Mouse (Mus musculus) midbrain, embryonic 11.5 days (tissue): ENCODE measurements around the gene Clasrp. TPM values are rescaled to one million over a fixed set of nuclear protein-coding genes. Genes with fewer than 3 reads are reported as not detected.

ENCODE experiments used
- ATAC-seq: fragments of 200-750 bp; cut with Nextera tagmentation; 2 replicates; pipeline ENCODE4 v1.8.0; 2017; ENCODE audit warnings: moderate TSS enrichment, moderate library complexity; ENCODE audit not compliant: low FRiP score
- DNase-seq: peaks from one replicate; pipeline ENCODE4 v3.0.0; 2015; ENCODE audit warnings: low spot score; ENCODE audit errors: missing footprints
- H3K27ac ChIP-seq: fragments of 300-500 bp; sonication (generic); 2 replicates; pipeline ENCODE4 v1.5.1; 2014; ENCODE audit warnings: low read depth, low read length
- H3K27me3 ChIP-seq: fragments of 300-500 bp; sonication (generic); 2 replicates; pipeline ENCODE4 v1.6.1; 2014; ENCODE audit warnings: mild to moderate bottlenecking, low read length, moderate library complexity, mixed read lengths; ENCODE audit not compliant: control insufficient read depth, insufficient read depth
- H3K36me3 ChIP-seq: fragments of 300-500 bp; sonication (generic); 2 replicates; pipeline ENCODE4 v1.6.1; 2014; ENCODE audit warnings: mild to moderate bottlenecking, low read length, moderate library complexity, mixed read lengths; ENCODE audit not compliant: control insufficient read depth, insufficient read depth
- H3K4me1 ChIP-seq: fragments of 300-500 bp; sonication (generic); 2 replicates; pipeline ENCODE4 v1.6.1; 2014; ENCODE audit warnings: low read length; ENCODE audit not compliant: control insufficient read depth, insufficient read depth
- H3K4me2 ChIP-seq: fragments of 300-500 bp; sonication (generic); 2 replicates; pipeline ENCODE4 v1.6.1; 2014; ENCODE audit warnings: mild to moderate bottlenecking, moderate library complexity
- H3K4me3 ChIP-seq: fragments of 300-500 bp; sonication (generic); 2 replicates; pipeline ENCODE4 v1.5.1; 2014; ENCODE audit warnings: low read depth, low read length
- H3K9ac ChIP-seq: fragments of 300-500 bp; sonication (generic); 2 replicates; pipeline ENCODE4 v1.6.1; 2014; ENCODE audit warnings: low read length
- H3K9me3 ChIP-seq: fragments of 300-500 bp; sonication (generic); 2 replicates; pipeline ENCODE4 v1.6.1; 2016; ENCODE audit warnings: low read length; ENCODE audit not compliant: control insufficient read depth
- WGBS: fragments of 180-500 bp; shearing (Covaris S2); extraction: QIAGEN DNeasy Blood & Tissue Kit; methylation state at CpG from one replicate; pipeline ENCODE4 v1.1.7; 2014; 5-methylcytosine and 5-hydroxymethylcytosine counted together
- polyA plus RNA-seq: library from polyadenylated mRNA; unstranded; fragments of >200 nt; fragmentation: Nextera tagmentation; extraction: Ambion mirVana; gene quantifications from 2 replicates; pipeline ENCODE4 v1.2.1, GENCODE M21; 2014

Gene Clasrp
- polyA plus RNA-seq, 1 experiment from 2014 or later, result 44.6 TPM

DNA sequence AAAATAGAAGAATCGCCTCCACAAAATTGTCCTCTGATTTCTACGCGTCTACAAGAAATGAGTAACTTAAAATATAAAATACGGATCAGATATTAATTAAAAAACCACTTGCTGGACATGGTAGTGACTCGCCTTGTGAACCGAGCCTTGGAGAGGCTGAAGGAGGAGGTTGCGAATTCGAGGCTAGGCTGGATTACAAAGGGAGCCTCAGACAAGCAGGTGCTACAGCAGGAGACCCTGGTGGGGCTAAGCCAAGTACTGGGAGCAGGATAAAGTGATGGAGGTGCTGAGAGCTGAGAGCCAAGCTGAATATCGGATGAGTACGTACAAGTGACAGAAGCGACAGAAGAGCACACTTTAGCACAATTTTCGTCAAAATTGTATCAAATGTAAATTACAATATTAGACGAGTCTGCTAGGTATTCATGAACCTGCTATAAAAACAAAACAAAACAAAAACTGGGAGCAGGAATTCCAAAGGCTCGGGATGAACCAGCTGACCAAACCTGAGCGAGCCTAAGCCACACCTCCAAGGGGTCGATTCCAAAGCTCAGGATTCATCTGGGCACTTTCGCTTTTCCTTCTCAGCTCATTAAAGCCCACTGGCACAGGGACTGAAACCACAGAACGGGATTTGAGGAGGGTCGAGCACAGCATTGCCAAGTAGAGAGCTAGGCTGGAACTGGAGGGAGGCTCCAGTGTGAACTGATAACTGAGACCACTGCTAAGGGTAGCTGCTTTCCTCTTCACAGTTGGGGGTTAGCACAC lies 41.5 kb downstream of the Clasrp start, which contains the start of gene Ppp1r37:
Gene Ppp1r37, minus strand, starts transcription at position 434 of the 768 bp plus-strand sequence.
- peak within 1 kb of the TSS; percentile 95 for H3K9ac ChIP-seq
- peak within 1 kb of the TSS; percentile 88 for H3K4me2 ChIP-seq
- H3K4me3 ChIP-seq, result peak within 1 kb of the TSS; percentile 81
- H3K36me3 ChIP-seq, result peaks cover 10% of the 10 kb centered on the region
- peak; percentile 90 for DNase-seq
- ATAC-seq, result peak; percentile 28; the same call in 1 of the 2 replicates
- whole genome bisulfite sequencing, result 1% methylated on average over 19 of the region's 19 CpGs
- no peaks in the 10 kb centered on the region; the same call in 1 of the 2 replicates for H3K9me3 ChIP-seq
- peaks cover 21% of the 10 kb centered on the region for H3K4me1 ChIP-seq
- no peaks in the 10 kb centered on the region for H3K27me3 ChIP-seq
- H3K27ac ChIP-seq, result peak within 1 kb of the TSS; percentile 86

DNA sequence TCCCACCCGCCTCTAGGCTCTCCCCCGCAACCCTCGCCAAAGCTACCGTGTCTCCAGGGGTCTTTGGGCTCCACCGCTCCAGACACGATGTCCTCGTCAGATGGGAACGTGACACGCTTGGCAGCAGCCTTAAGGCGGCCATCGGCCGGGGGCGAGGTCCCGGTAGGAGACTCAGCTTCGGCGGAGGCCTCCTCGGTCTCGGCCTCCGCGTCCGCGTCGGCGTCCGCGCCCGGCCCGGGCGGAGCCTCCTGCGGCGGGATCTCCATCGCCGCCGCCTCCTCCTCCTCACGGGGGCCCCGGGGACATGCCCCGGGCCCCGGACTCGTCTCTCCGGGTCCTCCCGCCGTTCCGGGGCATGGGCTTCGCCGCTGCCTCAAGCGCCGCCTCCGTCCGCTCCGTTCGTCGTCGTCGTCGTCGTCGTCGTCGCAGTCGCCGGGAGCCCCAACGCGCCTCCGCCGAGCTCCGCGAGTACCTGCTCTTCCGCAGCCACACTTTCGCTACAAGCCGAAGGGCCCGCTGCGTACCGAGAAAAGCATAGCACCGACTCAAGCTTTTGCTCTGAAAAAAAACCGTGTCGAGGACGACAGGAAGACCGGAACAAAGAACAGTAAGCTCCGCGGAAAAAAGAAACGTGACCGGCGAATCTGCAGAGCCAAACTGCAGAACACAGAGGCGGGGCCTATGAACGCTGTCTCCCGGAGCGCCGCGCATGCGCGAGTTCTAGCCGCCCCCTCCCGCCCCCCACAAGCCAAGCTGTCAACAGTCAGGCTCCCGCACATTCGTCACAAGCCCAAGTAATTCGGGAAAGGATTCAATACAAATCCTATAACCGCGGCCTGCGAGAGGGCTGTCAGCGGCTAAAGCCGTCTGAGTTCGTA lies 42.3 kb downstream of the Clasrp start:
- Histone ChIP-seq H3K4me2 (peak overlapping the region; percentile 88), H3K27ac (peak overlapping the region; percentile 86), H3K9ac (peak overlapping the region; percentile 95), H3K4me3 (peak overlapping the region; percentile 81), H3K27me3 (no peaks in the 10 kb centered on the region), H3K9me3 (no peaks in the 10 kb centered on the region; the same call in 1 of the 2 replicates), H3K4me1 (peaks cover 21% of the 10 kb centered on the region), H3K36me3 (peaks cover 10% of the 10 kb centered on the region)
- peak; percentile 100 for DNase-seq
- WGBS, result under 1% methylated on average over 100 of the region's 102 CpGs
- peak; percentile 89 for ATAC-seq

DNA sequence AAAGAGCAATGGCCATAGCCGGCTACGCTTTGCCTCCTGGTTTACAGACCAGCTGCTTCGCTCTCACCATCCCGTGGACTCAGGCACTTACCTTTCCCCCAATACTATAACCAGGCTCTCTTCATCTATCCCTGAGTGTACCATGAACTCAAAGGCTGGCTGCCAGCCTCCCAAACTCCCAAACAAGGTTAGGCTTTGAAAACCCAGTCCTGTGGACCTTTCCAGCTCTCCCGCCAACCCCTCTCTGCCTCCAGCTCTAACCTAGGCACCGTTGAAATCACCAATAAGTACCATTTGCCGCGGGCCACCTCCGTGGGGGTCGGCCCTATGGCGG lies 42.9 kb downstream of the Clasrp start:
- 2% methylated on average over 11 of the region's 11 CpGs for WGBS

DNA sequence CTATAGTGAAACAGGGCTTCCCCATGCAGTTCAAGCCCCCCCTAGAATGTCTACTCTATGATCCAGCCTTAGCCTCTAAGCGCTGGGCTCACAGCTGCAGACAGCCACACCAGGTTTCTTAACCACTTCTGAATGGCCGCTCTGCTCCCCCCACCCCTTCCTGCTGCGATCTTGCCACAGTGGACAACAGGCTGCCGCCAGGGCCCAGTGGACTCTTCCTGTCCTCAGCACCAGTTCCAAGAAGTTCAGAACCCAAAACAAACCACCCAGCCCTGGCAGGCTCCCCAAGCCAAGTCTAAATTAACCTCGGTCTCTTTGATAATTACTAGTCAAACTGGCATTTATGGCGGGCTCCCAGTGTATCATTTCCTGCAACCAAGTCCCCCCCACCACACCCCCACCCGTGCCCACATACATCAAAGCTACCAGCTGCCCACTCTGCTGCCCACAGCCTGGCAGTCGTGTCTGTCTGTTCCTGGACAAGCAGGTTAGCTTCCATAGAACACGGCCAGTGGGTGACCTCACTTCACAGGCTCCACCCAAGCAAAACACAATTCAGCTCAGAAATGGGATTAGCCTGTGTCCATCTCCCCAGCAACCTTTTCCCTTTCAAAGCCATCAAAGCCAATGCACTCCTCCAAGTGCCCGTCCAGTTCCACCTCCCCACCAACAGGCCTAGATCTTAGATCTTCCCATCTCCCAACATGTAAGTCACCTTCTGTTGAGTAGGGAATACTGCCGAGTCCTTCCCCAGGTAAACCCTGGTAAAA lies 43.6 kb downstream of the Clasrp start:
- Histone ChIP-seq H3K4me1 (peaks cover 21% of the 10 kb centered on the region), H3K4me2 (peak overlapping the region; percentile 88), H3K36me3 (peaks cover 10% of the 10 kb centered on the region), H3K27me3 (no peaks in the 10 kb centered on the region), H3K4me3 (peak overlapping the region; percentile 81), H3K9ac (peak overlapping the region; percentile 95), H3K9me3 (no peaks in the 10 kb centered on the region; the same call in 1 of the 2 replicates), H3K27ac (no peak overlapping the region)
- 23% methylated on average over 11 of the region's 11 CpGs for WGBS
- ATAC-seq, result no peak
- peak; percentile 90 for DNase-seq

More for the DNA sequence above, 42.9 kb downstream of the Clasrp start:
- Histone ChIP-seq H3K36me3 (peaks cover 10% of the 10 kb centered on the region), H3K9ac (peak overlapping the region; percentile 95), H3K9me3 (no peaks in the 10 kb centered on the region; the same call in 1 of the 2 replicates), H3K27ac (peak overlapping the region; percentile 86; the same call in 1 of the 2 replicates), H3K4me2 (peak overlapping the region; percentile 88), H3K4me3 (peak overlapping the region; percentile 81), H3K27me3 (no peaks in the 10 kb centered on the region), H3K4me1 (peaks cover 21% of the 10 kb centered on the region)
- ATAC-seq (no peak), DNase-seq (no peak)

DNA sequence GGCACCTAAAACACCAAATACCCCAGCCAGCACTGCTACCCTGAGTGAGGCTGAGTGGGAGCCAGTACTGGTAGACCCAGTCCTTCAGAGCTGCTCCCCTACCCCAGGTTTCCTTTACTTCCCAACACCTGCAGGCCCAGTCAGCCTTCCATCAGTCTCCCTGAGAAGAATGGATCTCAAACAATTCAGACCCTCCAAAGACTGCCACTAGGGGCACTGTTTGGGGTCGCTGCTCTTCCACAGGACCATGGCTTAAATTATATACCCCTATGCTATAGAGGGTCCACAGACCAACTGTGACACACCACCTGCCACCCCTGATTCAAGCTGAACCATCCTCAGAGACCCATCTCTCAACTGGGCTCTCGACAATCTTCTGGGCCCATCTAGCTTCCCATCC lies 45.3 kb downstream of the Clasrp start:
- DNase-seq (peak; percentile 95), ATAC-seq (no peak)
- no peak overlapping the region for H3K4me2 ChIP-seq
- H3K36me3 ChIP-seq, result no peaks in the 10 kb centered on the region; the same call in 1 of the 2 replicates
- 49% methylated on average over 2 of the region's 2 CpGs for WGBS
- peak overlapping the region; percentile 30 for H3K9ac ChIP-seq
- H3K9me3 ChIP-seq, result no peaks in the 10 kb centered on the region
- no peak overlapping the region for H3K27ac ChIP-seq
- H3K27me3 ChIP-seq, result no peaks in the 10 kb centered on the region
- peaks cover 21% of the 10 kb centered on the region for H3K4me1 ChIP-seq
- no peak overlapping the region for H3K4me3 ChIP-seq

DNA sequence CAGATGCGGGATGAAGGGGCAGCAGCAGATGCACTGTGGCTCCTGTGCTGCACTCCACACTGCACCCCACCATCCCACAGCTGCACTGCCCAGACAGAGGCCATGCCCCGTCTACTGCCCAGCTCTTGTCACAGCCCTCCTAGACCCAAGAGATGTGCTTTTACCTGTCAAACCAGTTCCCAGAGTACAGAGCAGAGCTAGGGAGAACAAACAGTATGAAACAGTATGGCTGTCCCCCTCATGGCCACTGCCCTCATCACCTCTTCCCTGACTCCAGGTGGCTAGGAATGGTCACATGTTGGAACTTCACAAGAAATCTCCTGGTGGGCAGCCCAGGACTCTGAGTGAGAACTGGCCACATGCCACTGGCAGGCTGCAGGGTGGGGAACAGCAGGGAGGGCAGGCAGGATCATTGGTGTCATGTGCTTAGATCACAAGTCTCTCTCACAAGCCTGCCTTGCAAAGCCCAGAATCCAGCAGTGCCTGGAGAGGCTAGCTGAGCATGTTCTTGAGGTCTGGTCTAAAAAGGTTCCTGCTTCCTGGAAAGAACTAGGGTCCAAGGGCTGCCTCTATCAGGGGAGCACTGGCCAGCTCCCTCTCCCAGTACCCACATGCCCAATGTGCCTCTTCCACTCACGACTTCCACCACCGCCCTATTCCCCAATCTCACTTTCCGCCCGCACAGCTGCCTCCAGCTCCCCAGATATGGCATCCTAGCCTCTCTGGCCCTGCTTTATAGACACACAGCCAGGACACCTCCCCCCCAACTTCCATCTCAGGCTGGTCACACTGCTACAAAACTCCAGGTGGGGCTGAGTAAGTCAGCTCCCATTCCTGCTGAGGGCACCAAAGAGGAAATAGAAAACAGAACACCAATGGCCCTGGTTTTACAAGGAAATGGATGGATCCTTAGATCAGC lies 46.0 kb downstream of the Clasrp start:
- H3K36me3 ChIP-seq, result no peaks in the 10 kb centered on the region; the same call in 1 of the 2 replicates
- H3K9me3 ChIP-seq, result no peaks in the 10 kb centered on the region
- no peak overlapping the region for H3K4me3 ChIP-seq
- no peak overlapping the region for H3K27ac ChIP-seq
- no peaks in the 10 kb centered on the region for H3K27me3 ChIP-seq
- H3K4me1 ChIP-seq, result peaks cover 21% of the 10 kb centered on the region
- no peak for DNase-seq
- H3K4me2 ChIP-seq, result no peak overlapping the region
- ATAC-seq, result no peak
- WGBS, result 96% methylated on average over 6 of the region's 6 CpGs
- H3K9ac ChIP-seq, result no peak overlapping the region; the same call in 1 of the 2 replicates

DNA sequence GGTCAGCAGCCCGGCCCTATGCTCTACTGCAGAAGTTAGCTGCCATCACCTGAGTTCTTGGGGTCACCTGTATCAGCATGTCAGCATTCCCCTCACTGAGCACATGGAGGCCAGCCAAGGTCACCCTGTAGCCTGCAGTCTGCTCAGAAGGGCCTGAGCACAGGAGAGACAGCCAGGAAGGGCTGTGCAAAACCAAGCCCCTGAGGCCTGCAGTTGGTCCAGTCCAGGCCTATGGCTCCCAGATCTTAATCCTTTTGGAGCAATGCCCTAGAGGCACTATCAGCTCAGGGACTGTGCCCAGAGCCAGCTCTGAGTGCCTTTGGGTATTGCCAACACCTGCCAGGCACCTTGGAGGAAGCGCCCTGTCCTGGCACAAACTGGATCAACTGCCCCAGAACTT lies 47.2 kb downstream of the Clasrp start:
- H3K9ac ChIP-seq, result no peak overlapping the region
- H3K36me3 ChIP-seq, result no peaks in the 10 kb centered on the region; the same call in 1 of the 2 replicates
- 96% methylated on average over 2 of the region's 2 CpGs for WGBS

DNA sequence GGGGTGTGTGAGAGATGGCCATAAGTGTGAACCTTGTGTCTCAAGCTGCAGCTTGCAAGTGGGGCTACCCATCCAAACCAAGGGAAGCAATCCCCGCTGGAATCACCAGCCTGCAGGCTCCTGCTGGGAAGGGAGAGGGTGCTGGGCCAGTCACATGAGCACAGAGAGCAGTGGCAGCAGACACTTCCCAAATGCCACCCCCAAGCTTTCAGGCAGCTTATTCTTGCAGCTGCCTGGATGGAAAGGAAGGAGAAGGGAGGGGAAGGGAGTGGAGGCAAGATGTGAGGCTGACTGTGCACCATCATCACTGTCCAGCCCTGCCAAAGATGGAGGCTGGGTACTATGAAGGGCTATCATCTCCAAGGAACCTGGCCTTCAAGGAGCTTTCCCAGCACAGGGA lies 50.1 kb downstream of the Clasrp start:
- no peak overlapping the region for H3K4me3 ChIP-seq
- H3K9me3 ChIP-seq, result no peaks in the 10 kb centered on the region
- DNase-seq (no peak), ATAC-seq (no peak)
- 80% methylated on average over 1 of the region's 1 CpGs for WGBS
- no peaks in the 10 kb centered on the region for H3K27me3 ChIP-seq
- no peak overlapping the region for H3K4me2 ChIP-seq
- no peaks in the 10 kb centered on the region; the same call in 1 of the 2 replicates for H3K36me3 ChIP-seq
- H3K4me1 ChIP-seq, result peaks cover 4% of the 10 kb centered on the region; the same call in 1 of the 2 replicates
- H3K9ac ChIP-seq, result no peak overlapping the region
- H3K27ac ChIP-seq, result no peak overlapping the region

More for the DNA sequence above, 47.2 kb downstream of the Clasrp start:
- Histone ChIP-seq H3K27ac (no peak overlapping the region), H3K9me3 (no peaks in the 10 kb centered on the region), H3K4me1 (peaks cover 18% of the 10 kb centered on the region), H3K4me3 (no peak overlapping the region), H3K27me3 (no peaks in the 10 kb centered on the region), H3K4me2 (no peak overlapping the region)
- ATAC-seq (no peak), DNase-seq (no peak)
